Mouse (Mus musculus) spleen, adult 2 months (tissue): ENCODE results near the gene Ap3m1. TPM values are rescaled to one million over a fixed set of nuclear protein-coding genes. Genes with fewer than 3 reads are reported as not detected.

Experiments used
- DNase-seq, 2 experiments: peaks; one replicate each; pipeline versions ENCODE4 v3.0.0 to v3.0.0-alpha.2; 2012 to 2021; ENCODE audit warnings: low spot score in 2 of 2, low read depth in 1 of 2
- H3K27ac ChIP-seq: fragments of 200-500 bp; 2 replicates; pipeline ENCODE4 v1.5.1; 2012; ENCODE audit warnings: low read length, inconsistent platforms; ENCODE audit not compliant: insufficient read depth
- H3K27me3 ChIP-seq: fragments of 200-500 bp; 2 replicates; pipeline ENCODE4 v1.6.1; 2012; ENCODE audit warnings: mild to moderate bottlenecking, moderate library complexity, low read length, inconsistent platforms; ENCODE audit not compliant: control insufficient read depth, insufficient read depth
- H3K36me3 ChIP-seq: fragments of 200-500 bp; 2 replicates; pipeline ENCODE4 v1.6.1; 2012; ENCODE audit warnings: mild to moderate bottlenecking, low read length, inconsistent platforms; ENCODE audit not compliant: control insufficient read depth, insufficient read depth
- H3K4me1 ChIP-seq: fragments of 200-500 bp; 2 replicates; pipeline ENCODE4 v1.6.1; 2011; ENCODE audit warnings: inconsistent platforms; ENCODE audit not compliant: control insufficient read depth, insufficient read depth, insufficient read length
- H3K4me3 ChIP-seq: fragments of 200-500 bp; 2 replicates; pipeline ENCODE4 v1.5.1; 2011; ENCODE audit warnings: mild to moderate bottlenecking, inconsistent platforms; ENCODE audit not compliant: insufficient read depth, insufficient read length; ENCODE audit errors: extremely low read depth
- CTCF ChIP-seq: fragments of 200-500 bp; IDR thresholded peaks from 2 replicates; pipeline ENCODE4 v1.5.1; 2011; ENCODE audit warnings: mild to moderate bottlenecking, inconsistent platforms; ENCODE audit not compliant: insufficient read depth, insufficient read length, insufficient replicate concordance; ENCODE audit errors: extremely low read depth
- POLR2A ChIP-seq: fragments of 200-500 bp; IDR thresholded peaks from 2 replicates; pipeline ENCODE4 v1.6.1; 2011; ENCODE audit warnings: low read depth, low read length, inconsistent platforms
- WGBS: fragments of 180-500 bp; shearing (Covaris S2); methylation state at CpG from one replicate; pipeline ENCODE4 v1.1.7; 2018; 5-methylcytosine and 5-hydroxymethylcytosine counted together
- polyA plus RNA-seq: library from polyadenylated mRNA; depleted of rRNA; stranded (reverse); fragments of >200 nt; gene quantifications from 2 replicates; pipeline ENCODE4 v1.2.3, GENCODE M21; 2012

The Ap3m1 gene
- polyA plus RNA-seq, 1 experiment: 10.6 TPM

GRCm38 (mm10) chr14:21090400-21090799 lies 38.1 kb upstream of the Ap3m1 start:
- WGBS: 58% methylated on average over 3 of the region's 3 CpGs
- TF ChIP-seq CTCF: no peak
- no peak for TF ChIP-seq POLR2A
- H3K27ac ChIP-seq: no peak overlapping the region

GRCm38 (mm10) chr14:21088731-21089130 lies 36.4 kb upstream of the Ap3m1 start:
- DNase-seq: no peak
- no peak overlapping the region for H3K27ac ChIP-seq
- 85% methylated on average over 3 of the region's 3 CpGs for WGBS
- H3K4me3 ChIP-seq: no peak overlapping the region
- no peaks in the 10 kb centered on the region for H3K4me1 ChIP-seq
- H3K27me3 ChIP-seq: no peaks in the 10 kb centered on the region
- peaks cover 1% of the 10 kb centered on the region for H3K36me3 ChIP-seq
- TF ChIP-seq POLR2A (no peak), CTCF (no peak)

More at GRCm38 (mm10) chr14:21090400-21090799, 38.1 kb upstream of the Ap3m1 start:
- H3K27me3 ChIP-seq: no peaks in the 10 kb centered on the region
- no peaks in the 10 kb centered on the region for H3K4me1 ChIP-seq
- H3K4me3 ChIP-seq: no peak overlapping the region
- DNase-seq: no peak
- peaks cover 1% of the 10 kb centered on the region for H3K36me3 ChIP-seq

- no peak overlapping the region for H3K4me3 ChIP-seq
- no peaks in the 10 kb centered on the region for H3K27me3 ChIP-seq
- no peak for DNase-seq
- 89% methylated on average over 4 of the region's 4 CpGs for WGBS
- no peaks in the 10 kb centered on the region; the same call in 1 of the 2 replicates for H3K36me3 ChIP-seq
- TF ChIP-seq POLR2A (no peak), CTCF (no peak)
- H3K4me1 ChIP-seq: no peaks in the 10 kb centered on the region
- H3K27ac ChIP-seq: no peak overlapping the region
Measured at GRCm38 (mm10) chr14:21087390-21088060, 35.2 kb upstream of the Ap3m1 start.

GRCm38 (mm10) chr14:21086827-21087351 lies 34.6 kb upstream of the Ap3m1 start:
- Histone ChIP-seq H3K36me3 (no peaks in the 10 kb centered on the region), H3K27ac (no peak overlapping the region), H3K4me3 (no peak overlapping the region), H3K27me3 (no peaks in the 10 kb centered on the region), H3K4me1 (no peaks in the 10 kb centered on the region)
- TF ChIP-seq CTCF (no peak), POLR2A (no peak)
- DNase-seq: no peak
- WGBS: 85% methylated on average over 7 of the region's 7 CpGs

- Histone ChIP-seq H3K4me3 (no peak overlapping the region), H3K36me3 (no peaks in the 10 kb centered on the region), H3K4me1 (no peaks in the 10 kb centered on the region), H3K27me3 (no peaks in the 10 kb centered on the region), H3K27ac (no peak overlapping the region)
- 87% methylated on average over 2 of the region's 2 CpGs for WGBS
- TF ChIP-seq POLR2A (no peak), CTCF (no peak)
- DNase-seq: no peak
Measured at GRCm38 (mm10) chr14:21086106-21086505, 33.8 kb upstream of the Ap3m1 start.

GRCm38 (mm10) chr14:21085666-21086065 lies 33.4 kb upstream of the Ap3m1 start:
- H3K4me3 ChIP-seq: no peak overlapping the region
- no peak overlapping the region for H3K27ac ChIP-seq
- no peaks in the 10 kb centered on the region for H3K4me1 ChIP-seq
- H3K27me3 ChIP-seq: no peaks in the 10 kb centered on the region
- 83% methylated on average over 5 of the region's 5 CpGs for WGBS
- no peak for TF ChIP-seq CTCF
- no peak for TF ChIP-seq POLR2A
- DNase-seq: no peak
- no peaks in the 10 kb centered on the region for H3K36me3 ChIP-seq

GRCm38 (mm10) chr14:21082823-21083222 lies 30.5 kb upstream of the Ap3m1 start:
- H3K36me3 ChIP-seq: no peaks in the 10 kb centered on the region
- no peak for DNase-seq
- no peak for TF ChIP-seq POLR2A
- no peak for TF ChIP-seq CTCF
- no peaks in the 10 kb centered on the region for H3K4me1 ChIP-seq
- no peak overlapping the region for H3K4me3 ChIP-seq
- H3K27me3 ChIP-seq: no peaks in the 10 kb centered on the region
- WGBS: 85% methylated on average over 1 of the region's 1 CpGs
- H3K27ac ChIP-seq: no peak overlapping the region
